In the genomic region with DNA sequence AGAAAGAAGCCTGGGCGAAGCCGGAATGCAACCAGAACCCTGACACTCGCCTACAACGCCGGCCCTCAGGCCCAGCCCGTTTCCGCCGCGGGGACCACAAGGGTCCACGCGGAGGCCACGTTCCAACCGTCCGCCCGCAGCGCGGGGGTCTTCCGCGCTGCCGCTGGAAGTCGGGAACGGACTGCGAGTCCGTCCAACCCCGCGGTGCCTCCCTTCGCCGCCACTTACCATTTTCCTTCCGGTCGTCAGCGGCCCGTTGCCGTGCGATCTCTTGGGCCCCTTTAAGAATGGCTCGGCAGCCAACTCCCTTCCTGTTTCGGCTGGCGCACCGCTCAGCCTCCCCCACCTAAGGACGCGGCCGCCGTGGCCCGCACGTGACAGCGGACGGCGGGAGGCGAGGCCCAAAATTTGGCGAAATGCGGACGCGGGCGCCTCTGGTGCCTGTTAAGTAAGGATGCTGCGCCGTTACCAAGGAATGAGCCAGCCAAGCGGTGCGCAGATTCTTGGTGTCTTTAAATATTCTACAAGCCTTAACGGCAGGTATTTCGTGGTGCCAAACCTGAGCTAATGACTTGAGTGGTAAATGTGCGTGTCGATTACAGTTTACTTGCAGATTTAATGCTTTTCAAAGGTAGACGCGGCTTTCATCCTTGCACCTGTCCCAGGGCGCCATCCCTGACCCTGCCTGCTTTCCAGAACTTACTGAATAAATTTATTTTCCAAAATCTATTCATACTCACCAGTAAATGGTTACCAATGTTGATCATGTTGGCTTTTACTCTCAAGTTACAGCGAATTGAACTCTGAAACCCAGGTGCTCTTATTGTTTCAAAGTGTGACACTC, we compare ENCODE assay signal across 8 mouse cellular contexts. TPM values are rescaled to one million over a fixed set of nuclear protein-coding genes. Genes with fewer than 3 reads are reported as not detected.
A peak's percentile ranks its signal among the peaks of the same experiment; 100 is the strongest.
DNase-seq lines count a peak whose midpoint lies in the region; ATAC-seq and TF ChIP-seq lines count a peak whose summit lies in the region.

A gene (minus strand): TSS at position 370 of the 844 bp plus-strand sequence.

- peak; percentile 94 to 95 for DNase-seq in B cell, adult 2 months
- DNase-seq in brain, adult 2 months (ENCODE audit: low read depth, low spot score), result peak; percentile 98
- peak; percentile 96 for DNase-seq in heart, embryonic 10.5 days (ENCODE audit: low spot score)
- peak; percentile 83 for DNase-seq in liver, adult 2 months (ENCODE audit: extremely low read depth, low read depth, low spot score)
- DNase-seq in splenic B cell, adult 2 months (ENCODE audit: low read depth, low spot score), result peak; percentile 95

- peak; percentile 97 for ATAC-seq in erythroblast, adult 5-6 weeks (replicated peaks; ENCODE audit: low FRiP score, poor library complexity, severe bottlenecking)
- peak; percentile 98 for ATAC-seq in kidney, embryonic 15.5 days (replicated peaks; ENCODE audit: low FRiP score)

- peaks cover 10% of the 10 kb centered on the region; the same call in 1 of the 2 replicates for H3K79me2 ChIP-seq in liver, adult 2 months (ENCODE audit: control insufficient read depth, insufficient read depth, low read length)
- H3K79me2 ChIP-seq in myocyte (ENCODE audit: control insufficient read depth, insufficient read depth), result peaks cover 48% of the 10 kb centered on the region

- peaks cover 5% of the 10 kb centered on the region for H3K36me3 ChIP-seq in heart, embryonic 10.5 days
- H3K36me3 ChIP-seq in kidney, embryonic 15.5 days, result peaks cover 7% of the 10 kb centered on the region
- H3K36me3 ChIP-seq in liver, adult 2 months (ENCODE audit: control insufficient read depth, insufficient read depth, low read length), result no peaks in the 10 kb centered on the region; the same call in 1 of the 2 replicates
- no peaks in the 10 kb centered on the region for H3K36me3 ChIP-seq in myocyte (ENCODE audit: control insufficient read depth, insufficient read depth)
- H3K36me3 ChIP-seq in splenic B cell, adult 2 months (ENCODE audit: control insufficient read depth, insufficient read depth, low read length, poor library complexity, severe bottlenecking), result no peaks in the 10 kb centered on the region

- H3K4me1 ChIP-seq in heart, embryonic 10.5 days, result peaks cover 13% of the 10 kb centered on the region
- H3K4me1 ChIP-seq in kidney, embryonic 15.5 days, result peaks cover 14% of the 10 kb centered on the region
- peaks cover 11% of the 10 kb centered on the region for H3K4me1 ChIP-seq in liver, adult 2 months (ENCODE audit: control insufficient read depth, insufficient read depth, low read length)

- H3K4me2 ChIP-seq in kidney, embryonic 15.5 days, result peak within 1 kb of the TSS; percentile 71
- peak within 1 kb of the TSS; percentile 98 for H3K4me2 ChIP-seq in myocyte (ENCODE audit: low read depth)

- H3K4me3 ChIP-seq in heart, embryonic 10.5 days, result peak within 1 kb of the TSS; percentile 88
- H3K4me3 ChIP-seq in kidney, embryonic 15.5 days (replicated peaks), result peak within 1 kb of the TSS; percentile 84
- H3K4me3 ChIP-seq in liver, adult 2 months (ENCODE audit: insufficient read depth, low read depth, low read length), result peak within 1 kb of the TSS; percentile 83
- peak within 1 kb of the TSS; percentile 97 for H3K4me3 ChIP-seq in myocyte

- peaks cover 9% of the 10 kb centered on the region; the same call in 1 of the 2 replicates for H3K27me3 ChIP-seq in heart, embryonic 10.5 days (ENCODE audit: insufficient read depth, poor library complexity, severe bottlenecking)
- peaks cover 3% of the 10 kb centered on the region; the same call in 1 of the 2 replicates for H3K27me3 ChIP-seq in kidney, embryonic 15.5 days
- H3K27me3 ChIP-seq in liver, adult 2 months (ENCODE audit: control insufficient read depth, insufficient read depth, low read length), result no peaks in the 10 kb centered on the region
- H3K27me3 ChIP-seq in myocyte (ENCODE audit: control insufficient read depth, insufficient read depth, insufficient read length), result no peaks in the 10 kb centered on the region
- no peaks in the 10 kb centered on the region for H3K27me3 ChIP-seq in splenic B cell, adult 2 months (ENCODE audit: control insufficient read depth, insufficient read depth, low read length, poor library complexity, severe bottlenecking)

- H3K27ac ChIP-seq in heart, embryonic 10.5 days, result peak within 1 kb of the TSS; percentile 97
- H3K27ac ChIP-seq in kidney, embryonic 15.5 days, result peak within 1 kb of the TSS; percentile 92
- H3K27ac ChIP-seq in liver, adult 2 months (replicated peaks; ENCODE audit: insufficient read depth, low read depth, low read length), result peak within 1 kb of the TSS; percentile 85

- no peaks in the 10 kb centered on the region for H3K9me3 ChIP-seq in heart, embryonic 10.5 days
- no peaks in the 10 kb centered on the region for H3K9me3 ChIP-seq in kidney, embryonic 15.5 days (replicated peaks)

- peak; percentile 44; the same call in 1 of the 2 replicates for TF ChIP-seq POLR2A in liver, adult 2 months (IDR thresholded peaks at IDR 0.05; ENCODE audit: extremely low read depth, insufficient read depth, low read length)
- TF ChIP-seq POLR2A in myocyte (IDR thresholded peaks at IDR 0.05; ENCODE audit: insufficient read length, low read depth), result peak; percentile 80

- no peak for TF ChIP-seq CTCF in liver, adult 2 months (IDR thresholded peaks at IDR 0.05; ENCODE audit: low read depth, low read length)

- H3ac ChIP-seq in myocyte (ENCODE audit: control insufficient read depth, insufficient read length), result peak within 1 kb of the TSS; percentile 54

- peak within 1 kb of the TSS; percentile 86 for H3K9ac ChIP-seq in kidney, embryonic 15.5 days
- H3K9ac ChIP-seq in liver, adult 2 months (ENCODE audit: low read depth, low read length), result peak within 1 kb of the TSS; percentile 84

- under 1% methylated on average over 65 of the region's 65 CpGs for WGBS in heart, embryonic 10.5 days
- WGBS in kidney, embryonic 15.5 days, result 1% methylated on average over 65 of the region's 65 CpGs
- WGBS in liver, adult 2 months, result 2% methylated on average over 65 of the region's 65 CpGs

TF ChIP-seq in myocyte, 11 proteins besides CTCF, POLR2A, EP300 and RAD21:
- peak; percentile 80 for TF ChIP-seq POLR2AphosphoS2 (IDR thresholded peaks at IDR 0.05; ENCODE audit: insufficient read length, low read depth)
- TF ChIP-seq MYOD1 (IDR thresholded peaks at IDR 0.05; ENCODE audit: control insufficient read depth in 1 of 3, insufficient read length in 2 of 3, low read depth in 2 of 3), result peak in 1 of 3 experiments; percentile 33
- peak; percentile 76 for TF ChIP-seq USF1 (IDR thresholded peaks at IDR 0.05; ENCODE audit: low read depth)
- TF ChIP-seq TCF3 (IDR thresholded peaks at IDR 0.05; ENCODE audit: insufficient read length, low read depth), result no peak

RNA-seq across cellular contexts. Expression of the gene that starts here (rescaled TPM):
- total RNA-seq in erythroblast, adult 5-6 weeks (2015; ENCODE audit: low replicate concordance), result 20.4 and 31.3 TPM in 2 replicates
- total RNA-seq in erythroblast, adult 5-6 weeks (2017; ENCODE audit: low replicate concordance), result 23.1 and 25.0 TPM in 2 replicates
- polyA plus RNA-seq in heart, embryonic 10.5 days (2016; fragmentation: Nextera tagmentation; extraction: Ambion mirVana), result 73.6 and 75.6 TPM in 2 replicates
- 72.3 and 75.2 TPM in 2 replicates for polyA plus RNA-seq in kidney, embryonic 15.5 days (2015; fragmentation: Nextera tagmentation; extraction: Ambion mirVana)
- 24.4 and 27.2 TPM in 2 replicates for total RNA-seq in liver, adult 2 months (2014; rRNA removed)
- polyA plus RNA-seq in liver, adult 2 months (2012; rRNA removed), result 3.6 and 4.2 TPM in 2 replicates
- polyA plus RNA-seq in myocyte (2012; fragmentation: generic; extraction: Trizol), result 17.2 TPM

Comparison
In these comparisons a context has a peak if more than half of its experiments do, and no peak if none do; other contexts are left out.
1. Peak in every context shown above with its lines: DNase-seq, ATAC-seq, H3K4me3 ChIP-seq and H3K27ac ChIP-seq.